Mouse (Mus musculus): ENCODE results near the gene Sh3gl1.

GRCm38 (mm10) chr17:56054938-56055337, 18.5 kb upstream of the Sh3gl1 start:
- TF ChIP-seq POLR2A (IDR thresholded peaks at IDR 0.05; ENCODE audit: borderline replicate concordance, control insufficient read depth, low read depth, low read length) (no peak), CTCF (IDR thresholded peaks at IDR 0.05; ENCODE audit: control insufficient read depth, insufficient read depth, low read length) (no peak)

Data from bone marrow, adult 2 months (tissue).